Mouse (Mus musculus): ENCODE data around the gene Mapk8ip2. TPM values are rescaled to one million over a fixed set of nuclear protein-coding genes. Genes with fewer than 3 reads are reported as not detected.

The Mapk8ip2 gene
- polyA plus RNA-seq, 1 experiment from 2014 or later: 40.3 TPM

DNA sequence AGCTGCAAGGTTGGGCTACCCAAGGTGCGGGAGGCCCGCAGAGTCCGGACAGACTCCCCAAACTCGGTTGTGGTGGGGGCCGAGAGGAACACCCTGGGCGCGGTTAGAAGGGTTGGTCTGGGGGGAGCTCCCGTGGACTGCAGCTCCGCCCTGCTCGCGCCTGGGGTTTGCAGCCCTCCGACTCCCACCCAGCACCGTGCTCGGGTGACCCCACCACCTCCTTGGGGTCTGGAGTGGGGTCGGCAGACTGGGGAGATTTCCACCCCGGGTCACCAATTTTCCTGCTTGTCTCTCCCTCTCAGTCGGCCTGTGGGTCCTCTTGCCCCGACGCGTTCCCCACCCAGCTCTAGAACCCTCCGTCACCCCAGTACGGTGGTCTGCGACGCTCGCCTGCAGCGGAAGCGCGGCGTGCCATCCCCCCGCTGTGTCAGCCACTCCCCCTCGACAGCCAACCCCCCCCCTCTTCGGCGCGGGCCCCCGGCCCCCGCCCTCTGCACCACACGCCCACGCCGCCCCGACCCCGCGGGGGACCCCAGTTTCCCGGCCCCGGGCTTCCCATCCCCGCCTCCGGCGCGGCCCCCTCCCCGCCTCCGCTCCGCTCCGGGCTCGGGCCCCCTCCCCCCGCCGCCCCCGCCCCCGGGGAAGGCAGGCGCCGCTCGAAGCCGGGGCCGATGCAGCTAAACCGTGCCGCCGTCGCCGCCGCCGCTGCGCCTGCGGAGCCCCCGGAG is 45.4 kb downstream of the Mapk8ip2 start, which contains the start of gene Shank3:
Gene Shank3 (plus strand): TSS at position 663 of the 728 bp plus-strand sequence.
- Histone ChIP-seq H3K27me3 (ENCODE audit: insufficient read depth, poor library complexity, severe bottlenecking) (peaks cover 60% of the 10 kb centered on the region), H3K4me1 (replicated peaks) (peaks cover 54% of the 10 kb centered on the region), H3K36me3 (peaks cover 16% of the 10 kb centered on the region), H3K4me3 (peak within 1 kb of the TSS; percentile 80), H3K27ac (peak within 1 kb of the TSS; percentile 92), H3K9me3 (no peaks in the 10 kb centered on the region)
- DNase-seq (ENCODE audit: low spot score): peak; percentile 59
- WGBS: 0% methylated on average over 43 of the region's 72 CpGs

DNA sequence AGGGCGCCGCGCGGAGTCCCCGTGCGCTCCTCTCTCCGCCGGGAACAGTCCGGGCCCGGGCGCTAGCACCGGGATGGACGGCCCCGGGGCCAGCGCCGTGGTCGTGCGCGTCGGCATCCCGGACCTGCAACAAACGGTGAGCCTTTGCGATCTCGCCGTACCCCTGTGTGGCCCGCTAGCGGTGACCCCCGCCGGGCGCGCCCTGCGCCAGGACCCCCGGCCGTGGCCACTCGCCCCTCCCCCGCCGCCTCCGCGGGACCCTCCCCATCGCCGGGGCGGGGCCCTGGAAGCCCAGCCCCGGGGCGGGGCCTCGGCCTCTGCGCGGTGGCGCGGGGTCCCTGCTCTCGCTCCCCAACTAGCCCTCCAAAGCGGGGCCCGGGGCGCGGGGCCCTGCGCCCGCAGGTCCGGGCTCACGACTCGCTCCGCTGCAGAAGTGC is 46.1 kb downstream of the Mapk8ip2 start:
- peaks cover 54% of the 10 kb centered on the region for H3K4me1 ChIP-seq (replicated peaks)
- peaks cover 19% of the 10 kb centered on the region for H3K36me3 ChIP-seq
- H3K4me3 ChIP-seq: peak overlapping the region; percentile 80
- peaks cover 60% of the 10 kb centered on the region for H3K27me3 ChIP-seq (ENCODE audit: insufficient read depth, poor library complexity, severe bottlenecking)
- 0% methylated on average over 57 of the region's 60 CpGs for WGBS
- peak; percentile 75 for DNase-seq (ENCODE audit: low spot score)
- H3K27ac ChIP-seq: peak overlapping the region; percentile 92
- no peaks in the 10 kb centered on the region for H3K9me3 ChIP-seq

DNA sequence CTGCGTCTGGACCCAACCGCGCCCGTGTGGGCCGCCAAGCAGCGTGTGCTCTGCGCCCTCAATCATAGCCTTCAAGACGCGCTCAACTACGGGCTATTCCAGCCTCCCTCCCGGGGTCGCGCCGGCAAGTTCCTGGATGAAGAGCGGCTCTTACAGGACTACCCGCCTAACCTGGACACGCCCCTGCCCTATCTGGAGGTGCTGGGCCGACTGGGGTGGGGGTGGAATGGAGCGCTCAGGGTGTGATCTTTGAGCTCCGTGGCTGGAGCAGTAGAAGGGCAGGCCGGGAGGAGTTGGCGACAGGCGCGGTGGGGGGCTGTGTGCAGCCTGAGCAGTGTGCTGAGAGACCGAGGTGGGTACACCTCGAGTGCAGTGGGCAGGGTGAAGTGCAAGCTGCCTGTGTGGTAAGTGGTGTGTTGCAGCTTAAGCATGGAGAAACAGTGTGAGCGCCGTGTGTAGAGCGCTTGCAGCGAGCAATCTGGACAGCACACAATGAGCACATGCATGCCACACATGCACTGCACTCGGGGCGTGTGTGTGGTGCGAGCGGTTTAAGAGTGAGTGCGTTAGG is 46.6 kb downstream of the Mapk8ip2 start:
- Histone ChIP-seq H3K27ac (peak overlapping the region; percentile 92), H3K4me1 (replicated peaks) (peaks cover 54% of the 10 kb centered on the region), H3K36me3 (peaks cover 21% of the 10 kb centered on the region), H3K27me3 (ENCODE audit: insufficient read depth, poor library complexity, severe bottlenecking) (peaks cover 60% of the 10 kb centered on the region), H3K4me3 (peak overlapping the region; percentile 80), H3K9me3 (no peaks in the 10 kb centered on the region)
- WGBS: under 1% methylated on average over 35 of the region's 35 CpGs
- peak; percentile 71 for DNase-seq (ENCODE audit: low spot score)

DNA sequence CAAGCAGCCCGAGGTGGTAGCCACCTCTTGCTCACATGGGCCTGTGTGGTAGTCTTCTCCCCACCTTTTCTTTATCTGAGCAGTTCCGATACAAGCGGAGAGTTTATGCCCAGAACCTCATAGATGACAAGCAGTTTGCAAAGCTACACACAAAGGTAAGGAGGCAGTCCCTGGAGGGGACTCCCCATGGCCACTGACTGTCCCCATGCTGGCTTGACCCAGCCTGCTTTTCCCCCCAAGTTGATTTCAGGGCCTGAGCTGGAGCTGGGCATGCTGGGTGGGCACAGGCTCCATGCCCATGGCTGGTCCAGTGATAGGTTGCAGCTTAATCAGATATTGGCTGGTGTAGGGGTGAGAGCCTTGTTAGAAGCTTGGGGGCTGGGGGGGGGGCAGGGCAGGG is 47.6 kb downstream of the Mapk8ip2 start:
- no peak overlapping the region for H3K27ac ChIP-seq
- H3K9me3 ChIP-seq: no peaks in the 10 kb centered on the region
- peaks cover 31% of the 10 kb centered on the region for H3K36me3 ChIP-seq
- DNase-seq (ENCODE audit: low spot score): no peak
- 0 out of 2 replicates have a peak overlapping the region, but pooled peaks have one; percentile 80 for H3K4me3 ChIP-seq
- WGBS: 84% methylated on average over 3 of the region's 3 CpGs
- H3K4me1 ChIP-seq (replicated peaks): peaks cover 49% of the 10 kb centered on the region
- peaks cover 59% of the 10 kb centered on the region for H3K27me3 ChIP-seq (ENCODE audit: insufficient read depth, poor library complexity, severe bottlenecking)

DNA sequence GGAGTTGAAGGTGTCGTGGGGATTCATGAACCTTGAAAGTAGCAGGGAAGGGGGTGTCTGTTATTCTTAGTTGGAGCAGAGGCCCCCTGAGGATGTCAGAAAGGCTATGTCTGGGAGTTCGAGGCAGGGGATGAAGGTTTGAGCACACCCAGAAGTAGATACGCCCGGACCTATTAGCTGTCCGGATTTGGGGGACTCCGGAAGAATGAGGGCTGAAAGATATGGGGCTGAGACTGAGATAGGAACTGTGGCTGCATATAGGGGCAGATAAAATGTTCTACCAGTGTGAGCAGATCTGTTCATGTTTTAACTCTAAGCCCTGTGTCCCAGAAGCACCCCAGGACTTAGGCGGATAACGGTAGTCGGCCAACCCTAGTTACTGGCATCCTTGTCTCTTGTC is 51.1 kb downstream of the Mapk8ip2 start:
- Histone ChIP-seq H3K4me1 (replicated peaks) (peaks cover 15% of the 10 kb centered on the region), H3K4me3 (no peak overlapping the region), H3K36me3 (peaks cover 50% of the 10 kb centered on the region), H3K9me3 (no peaks in the 10 kb centered on the region), H3K27ac (no peak overlapping the region), H3K27me3 (ENCODE audit: insufficient read depth, poor library complexity, severe bottlenecking) (peaks cover 28% of the 10 kb centered on the region)
- WGBS: 96% methylated on average over 9 of the region's 9 CpGs
- DNase-seq (ENCODE audit: low spot score): no peak

DNA sequence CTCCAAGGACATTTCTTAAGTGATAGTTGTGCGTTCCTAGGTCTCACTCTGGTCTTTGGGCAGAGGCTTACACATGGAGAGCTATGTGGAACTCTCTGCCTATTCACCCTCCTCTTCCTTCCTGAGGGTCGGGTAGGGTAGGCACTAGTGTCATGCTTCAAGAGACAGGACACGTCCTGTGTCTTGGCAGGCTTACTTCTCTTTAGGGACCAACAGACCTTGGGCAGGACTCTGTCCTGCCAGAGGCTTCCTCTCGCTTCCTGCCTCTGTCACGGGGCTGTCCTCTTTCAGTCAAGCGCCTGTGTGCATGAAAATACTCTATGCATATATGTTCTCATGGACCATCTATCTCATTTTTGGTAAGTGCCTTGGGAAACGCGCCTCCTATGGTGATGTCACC is 54.0 kb downstream of the Mapk8ip2 start:
- Histone ChIP-seq H3K36me3 (peaks cover 48% of the 10 kb centered on the region), H3K4me1 (replicated peaks) (no peaks in the 10 kb centered on the region), H3K9me3 (no peaks in the 10 kb centered on the region), H3K27me3 (ENCODE audit: insufficient read depth, poor library complexity, severe bottlenecking) (peaks cover under 1% of the 10 kb centered on the region; the same call in 1 of the 2 replicates), H3K4me3 (no peak overlapping the region), H3K27ac (no peak overlapping the region)
- 90% methylated on average over 8 of the region's 8 CpGs for WGBS
- no peak for DNase-seq (ENCODE audit: low spot score)

DNA sequence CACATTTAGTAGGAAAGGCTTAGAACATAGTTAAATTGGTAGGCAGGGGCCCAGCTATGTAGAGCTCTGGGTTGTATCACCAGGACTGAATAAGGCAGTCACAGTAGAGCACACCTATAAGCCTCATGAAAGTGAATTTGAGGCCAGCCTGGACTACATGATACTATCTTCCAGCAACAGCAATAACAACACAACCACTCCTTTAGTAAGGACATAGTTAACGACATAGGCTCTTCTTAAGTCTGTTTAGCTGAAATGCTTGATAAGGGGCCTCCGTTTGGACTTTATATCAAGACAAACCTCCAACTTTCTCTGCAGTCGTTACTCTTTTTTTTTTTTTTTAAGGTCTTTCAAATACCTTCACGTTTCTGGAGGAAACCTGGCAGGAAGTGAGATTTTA is 59.0 kb downstream of the Mapk8ip2 start:
- H3K36me3 ChIP-seq: peaks cover 5% of the 10 kb centered on the region; the same call in 1 of the 2 replicates
- 84% methylated on average over 4 of the region's 4 CpGs for WGBS

More for the DNA sequence above, 59.0 kb downstream of the Mapk8ip2 start:
- H3K27ac ChIP-seq: no peak overlapping the region
- H3K9me3 ChIP-seq: no peaks in the 10 kb centered on the region
- H3K27me3 ChIP-seq (ENCODE audit: insufficient read depth, poor library complexity, severe bottlenecking): no peaks in the 10 kb centered on the region
- no peak overlapping the region for H3K4me3 ChIP-seq
- DNase-seq (ENCODE audit: low spot score): no peak
- H3K4me1 ChIP-seq (replicated peaks): no peaks in the 10 kb centered on the region

Other genes starting within 250 kb of the Mapk8ip2 start
- 27.2 and 45.7 TPM in 2 replicates for gene Ppp6r2, start 242.4 kb upstream of the Mapk8ip2 start, polyA plus RNA-seq (2016; fragmentation: Nextera tagmentation; extraction: Ambion mirVana)
- 92.5 and 103 TPM in 2 replicates for gene Sbf1, start 138.6 kb upstream of the Mapk8ip2 start, polyA plus RNA-seq (2016; fragmentation: Nextera tagmentation; extraction: Ambion mirVana)
- gene Adm2, start 131.2 kb upstream of the Mapk8ip2 start, polyA plus RNA-seq (2016; fragmentation: Nextera tagmentation; extraction: Ambion mirVana): 0.25 and 0.27 TPM in 2 replicates
- gene Miox, start 119.5 kb upstream of the Mapk8ip2 start, polyA plus RNA-seq (2016; fragmentation: Nextera tagmentation; extraction: Ambion mirVana): not detected in 2 replicates
- gene Lmf2, start 98.3 kb upstream of the Mapk8ip2 start, polyA plus RNA-seq (2016; fragmentation: Nextera tagmentation; extraction: Ambion mirVana): 49.2 and 52.0 TPM in 2 replicates
- gene Ncaph2, start 98.2 kb upstream of the Mapk8ip2 start, polyA plus RNA-seq (2016; fragmentation: Nextera tagmentation; extraction: Ambion mirVana): 187 and 194 TPM in 2 replicates
- gene Sco2, start 80.1 kb upstream of the Mapk8ip2 start, polyA plus RNA-seq (2016; fragmentation: Nextera tagmentation; extraction: Ambion mirVana): 6.9 and 8.3 TPM in 2 replicates
- 1.3 and 2.1 TPM in 2 replicates for gene Tymp, start 76.9 kb upstream of the Mapk8ip2 start, polyA plus RNA-seq (2016; fragmentation: Nextera tagmentation; extraction: Ambion mirVana)
- 0.96 and 3.3 TPM in 2 replicates for gene Odf3b, start 74.6 kb upstream of the Mapk8ip2 start, polyA plus RNA-seq (2016; fragmentation: Nextera tagmentation; extraction: Ambion mirVana)
- not detected in 2 replicates for gene Klhdc7b, start 69.0 kb upstream of the Mapk8ip2 start, polyA plus RNA-seq (2016; fragmentation: Nextera tagmentation; extraction: Ambion mirVana)
- not detected in 2 replicates for gene Syce3, start 43.4 kb upstream of the Mapk8ip2 start, polyA plus RNA-seq (2016; fragmentation: Nextera tagmentation; extraction: Ambion mirVana)
- 0.82 and 1.5 TPM in 2 replicates for gene Cpt1b, start 28.1 kb upstream of the Mapk8ip2 start, polyA plus RNA-seq (2016; fragmentation: Nextera tagmentation; extraction: Ambion mirVana)
- 3.8 and 6.5 TPM in 2 replicates for gene C730034F03Rik, start 24.3 kb upstream of the Mapk8ip2 start, polyA plus RNA-seq (2016; fragmentation: Nextera tagmentation; extraction: Ambion mirVana)
- not detected in 2 replicates for gene Gm44502, start 24.2 kb upstream of the Mapk8ip2 start, polyA plus RNA-seq (2016; fragmentation: Nextera tagmentation; extraction: Ambion mirVana)
- gene Chkb, start 24.0 kb upstream of the Mapk8ip2 start, polyA plus RNA-seq (2016; fragmentation: Nextera tagmentation; extraction: Ambion mirVana): 50.9 and 64.1 TPM in 2 replicates
- 14.3 and 14.8 TPM in 2 replicates for gene Arsa, start 23.5 kb downstream of the Mapk8ip2 start, polyA plus RNA-seq (2016; fragmentation: Nextera tagmentation; extraction: Ambion mirVana)
- 2.8 and 3.5 TPM in 2 replicates for gene Shank3, start 45.7 kb downstream of the Mapk8ip2 start, polyA plus RNA-seq (2016; fragmentation: Nextera tagmentation; extraction: Ambion mirVana)
- gene Acr, start 114.4 kb downstream of the Mapk8ip2 start, polyA plus RNA-seq (2016; fragmentation: Nextera tagmentation; extraction: Ambion mirVana): 0.19 and 0.38 TPM in 2 replicates
- gene Rabl2, start 138.0 kb downstream of the Mapk8ip2 start, polyA plus RNA-seq (2016; fragmentation: Nextera tagmentation; extraction: Ambion mirVana): 76.7 and 88.1 TPM in 2 replicates

Data from hindbrain, embryonic 10.5 days (tissue).